Mouse (Mus musculus): ENCODE data around the gene Smco4.

GRCm38 (mm10) chr9:15582026-15582425 is 88.8 kb downstream of the Smco4 start:
- TF ChIP-seq CTCF (IDR thresholded peaks at IDR 0.05; ENCODE audit: low read depth) (no peak), EP300 (IDR thresholded peaks at IDR 0.05; ENCODE audit: low read depth) (no peak)

Measured in liver, embryonic 14.5 days (tissue).